Mouse (Mus musculus): ENCODE data around the gene Ell.
"Not testable (repeated sequence)": the region's sequence is repeated elsewhere in the genome, so short reads cannot be mapped to it uniquely, and the experiment has no call there.

GRCm38 (mm10) chr8:70511174-70511573 lies 28.1 kb upstream of the Ell start:
- not testable (repeated sequence) for TF ChIP-seq POLR2A (IDR thresholded peaks at IDR 0.05; ENCODE audit: extremely low read depth, insufficient read depth, low read length); CTCF (IDR thresholded peaks at IDR 0.05; ENCODE audit: low read depth, low read length)

All from liver, adult 2 months (tissue).